Mouse (Mus musculus): ENCODE measurements around the gene Ugt1a9. TPM values are rescaled to one million over a fixed set of nuclear protein-coding genes. Genes with fewer than 3 reads are reported as not detected.
A peak's percentile ranks its signal among the peaks of the same experiment; 100 is the strongest.

The Ugt1a9 gene
- polyA plus RNA-seq, 1 experiment: not detected

GRCm38 (mm10) chr1:88200456-88200855, 129.9 kb downstream of the Ugt1a9 start, which contains the start of gene Ugt1a2:
Gene Ugt1a2 (plus strand): TSS chr1:88200601.
- no peak within 1 kb of the TSS for H3K27ac ChIP-seq (ENCODE audit: control insufficient read depth, insufficient read depth, low read depth, low read length, poor library complexity)
- no peak within 1 kb of the TSS for H3K4me3 ChIP-seq (replicated peaks; ENCODE audit: control insufficient read depth, low read depth, low read length)
- no peaks in the 10 kb centered on the region for H3K4me1 ChIP-seq (ENCODE audit: control insufficient read depth, insufficient read depth, low read length)
- 86% methylated on average over 7 of the region's 7 CpGs for WGBS
- TF ChIP-seq CTCF (IDR thresholded peaks at IDR 0.05; ENCODE audit: control insufficient read depth, insufficient read depth, low read length) (no peak), POLR2A (IDR thresholded peaks at IDR 0.05; ENCODE audit: borderline replicate concordance, control insufficient read depth, low read depth, low read length) (no peak)

GRCm38 (mm10) chr1:88205294-88205922, 134.8 kb downstream of the Ugt1a9 start, which contains the start of gene Dnajb3:
Gene Dnajb3 (minus strand): TSS chr1:88205782.
- H3K27ac ChIP-seq (ENCODE audit: control insufficient read depth, insufficient read depth, low read depth, low read length, poor library complexity): peak within 1 kb of the TSS; percentile 81
- TF ChIP-seq POLR2A (IDR thresholded peaks at IDR 0.05; ENCODE audit: borderline replicate concordance, control insufficient read depth, low read depth, low read length): peak; percentile 92; the same call in 1 of the 2 replicates
- TF ChIP-seq CTCF (IDR thresholded peaks at IDR 0.05; ENCODE audit: control insufficient read depth, insufficient read depth, low read length): no peak
- H3K4me3 ChIP-seq (replicated peaks; ENCODE audit: control insufficient read depth, low read depth, low read length): peak within 1 kb of the TSS; percentile 65
- no peaks in the 10 kb centered on the region; the same call in 1 of the 2 replicates for H3K4me1 ChIP-seq (ENCODE audit: control insufficient read depth, insufficient read depth, low read length)
- 25% methylated on average over 62 of the region's 62 CpGs for WGBS

- H3K27ac ChIP-seq (ENCODE audit: control insufficient read depth, insufficient read depth, low read depth, low read length, poor library complexity): peak overlapping the region; percentile 29; the same call in 1 of the 2 replicates
- no peak overlapping the region for H3K4me3 ChIP-seq (replicated peaks; ENCODE audit: control insufficient read depth, low read depth, low read length)
- TF ChIP-seq CTCF (IDR thresholded peaks at IDR 0.05; ENCODE audit: control insufficient read depth, insufficient read depth, low read length): no peak
- no peak for TF ChIP-seq POLR2A (IDR thresholded peaks at IDR 0.05; ENCODE audit: borderline replicate concordance, control insufficient read depth, low read depth, low read length)
- WGBS: 50% methylated on average over 2 of the region's 2 CpGs
- no peaks in the 10 kb centered on the region; the same call in 1 of the 2 replicates for H3K4me1 ChIP-seq (ENCODE audit: control insufficient read depth, insufficient read depth, low read length)
Measured at GRCm38 (mm10) chr1:88206843-88207479, 136.4 kb downstream of the Ugt1a9 start.

- TF ChIP-seq CTCF (IDR thresholded peaks at IDR 0.05; ENCODE audit: control insufficient read depth, insufficient read depth, low read length): no peak
- TF ChIP-seq POLR2A (IDR thresholded peaks at IDR 0.05; ENCODE audit: borderline replicate concordance, control insufficient read depth, low read depth, low read length): no peak
- no peak within 1 kb of the TSS for H3K27ac ChIP-seq (ENCODE audit: control insufficient read depth, insufficient read depth, low read depth, low read length, poor library complexity)
- no peak within 1 kb of the TSS for H3K4me3 ChIP-seq (replicated peaks; ENCODE audit: control insufficient read depth, low read depth, low read length)
- WGBS: 68% methylated on average over 8 of the region's 8 CpGs
- no peaks in the 10 kb centered on the region; the same call in 1 of the 2 replicates for H3K4me1 ChIP-seq (ENCODE audit: control insufficient read depth, insufficient read depth, low read length)
Measured at GRCm38 (mm10) chr1:88211812-88212211, 141.2 kb downstream of the Ugt1a9 start, which contains the start of gene Ugt1a1. Gene Ugt1a1 (plus strand): TSS chr1:88211959.

GRCm38 (mm10) chr1:88212341-88213045, 141.9 kb downstream of the Ugt1a9 start:
- TF ChIP-seq POLR2A (IDR thresholded peaks at IDR 0.05; ENCODE audit: borderline replicate concordance, control insufficient read depth, low read depth, low read length): no peak
- no peak for TF ChIP-seq CTCF (IDR thresholded peaks at IDR 0.05; ENCODE audit: control insufficient read depth, insufficient read depth, low read length)
- H3K4me1 ChIP-seq (ENCODE audit: control insufficient read depth, insufficient read depth, low read length): no peaks in the 10 kb centered on the region; the same call in 1 of the 2 replicates
- no peak overlapping the region for H3K4me3 ChIP-seq (replicated peaks; ENCODE audit: control insufficient read depth, low read depth, low read length)
- WGBS: 60% methylated on average over 8 of the region's 8 CpGs
- H3K27ac ChIP-seq (ENCODE audit: control insufficient read depth, insufficient read depth, low read depth, low read length, poor library complexity): no peak overlapping the region

GRCm38 (mm10) chr1:88213061-88213460, 142.5 kb downstream of the Ugt1a9 start:
- no peak for TF ChIP-seq POLR2A (IDR thresholded peaks at IDR 0.05; ENCODE audit: borderline replicate concordance, control insufficient read depth, low read depth, low read length)
- no peak for TF ChIP-seq CTCF (IDR thresholded peaks at IDR 0.05; ENCODE audit: control insufficient read depth, insufficient read depth, low read length)
- WGBS: 65% methylated on average over 1 of the region's 1 CpGs
- no peak overlapping the region for H3K27ac ChIP-seq (ENCODE audit: control insufficient read depth, insufficient read depth, low read depth, low read length, poor library complexity)
- H3K4me1 ChIP-seq (ENCODE audit: control insufficient read depth, insufficient read depth, low read length): no peaks in the 10 kb centered on the region; the same call in 1 of the 2 replicates
- H3K4me3 ChIP-seq (replicated peaks; ENCODE audit: control insufficient read depth, low read depth, low read length): no peak overlapping the region

GRCm38 (mm10) chr1:88213766-88214461, 143.3 kb downstream of the Ugt1a9 start:
- H3K4me3 ChIP-seq (replicated peaks; ENCODE audit: control insufficient read depth, low read depth, low read length): no peak overlapping the region
- no peak overlapping the region for H3K27ac ChIP-seq (ENCODE audit: control insufficient read depth, insufficient read depth, low read depth, low read length, poor library complexity)
- no peaks in the 10 kb centered on the region for H3K4me1 ChIP-seq (ENCODE audit: control insufficient read depth, insufficient read depth, low read length)
- WGBS: 72% methylated on average over 2 of the region's 2 CpGs
- TF ChIP-seq CTCF (IDR thresholded peaks at IDR 0.05; ENCODE audit: control insufficient read depth, insufficient read depth, low read length) (no peak), POLR2A (IDR thresholded peaks at IDR 0.05; ENCODE audit: borderline replicate concordance, control insufficient read depth, low read depth, low read length) (no peak)
